Mouse (Mus musculus) heart, adult 2 months (tissue): Measurements from ENCODE around the gene Tmem186.

Experiments used
- CTCF ChIP-seq: fragments of 200-600 bp; IDR thresholded peaks from 2 replicates; pipeline ENCODE4 v1.8.1; 2022; ENCODE audit warnings: antibody characterized with exemption, mild to moderate bottlenecking, moderate library complexity
- EP300 ChIP-seq: fragments of 200-500 bp; IDR thresholded peaks from 2 replicates; pipeline ENCODE4 v1.6.1; 2011; ENCODE audit warnings: low read depth, low read length, control low read depth; ENCODE audit not compliant: insufficient read depth

DNA sequence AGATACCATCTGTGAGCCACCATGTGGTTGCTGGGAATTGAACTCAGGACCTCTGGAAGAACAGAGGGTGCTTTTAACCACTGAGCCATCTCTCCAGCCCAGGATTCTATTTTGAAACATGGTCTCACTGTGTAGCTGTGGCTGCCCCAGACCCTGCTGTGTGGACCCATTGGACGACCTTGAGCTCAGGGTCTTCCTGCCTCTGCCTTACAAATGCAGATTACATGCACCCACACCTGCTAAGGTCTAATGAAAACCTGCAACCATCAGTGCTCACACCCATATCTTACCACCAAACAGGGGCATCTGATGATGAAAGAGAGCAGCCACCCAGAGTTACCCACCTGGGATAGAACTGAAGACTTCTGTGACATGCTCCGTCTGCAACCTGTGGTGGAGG is 18.7 kb upstream of the Tmem186 start:
- TF ChIP-seq CTCF: peak; percentile 17; the same call in 1 of the 2 replicates
- no peak for TF ChIP-seq EP300
